Mouse (Mus musculus) myocyte (in vitro differentiated cells): ENCODE results near the gene Tbcc.

ENCODE experiments used
- CEBPB ChIP-seq: IDR thresholded peaks from 2 replicates; pipeline ENCODE4 v1.6.1; 2011; ENCODE audit warnings: mild to moderate bottlenecking, moderate library complexity; ENCODE audit not compliant: poor library complexity, insufficient read depth, severe bottlenecking
- E2F4 ChIP-seq: IDR thresholded peaks from one replicate; pipeline ENCODE4 v1.6.1; 2011; ENCODE audit warnings: mild to moderate bottlenecking, control low read depth, moderate library complexity; ENCODE audit not compliant: insufficient read depth
- MAX ChIP-seq: IDR thresholded peaks from one replicate; pipeline ENCODE4 v1.6.1; 2011; ENCODE audit warnings: low read depth, mild to moderate bottlenecking, control low read depth
- MYOD1 ChIP-seq, 3 experiments: IDR thresholded peaks; one replicate each; pipeline ENCODE4 v1.6.1; 2011; ENCODE audit warnings: control low read depth in 2 of 3, low read depth in 2 of 3, mild to moderate bottlenecking in 2 of 3, moderate library complexity in 1 of 3; ENCODE audit not compliant: insufficient read length in 2 of 3, control insufficient read depth in 1 of 3
- POLR2A ChIP-seq: IDR thresholded peaks from one replicate; pipeline ENCODE4 v1.6.1; 2011; ENCODE audit warnings: low read depth, mild to moderate bottlenecking, control low read depth, moderate library complexity; ENCODE audit not compliant: insufficient read length
- POLR2AphosphoS2 ChIP-seq: IDR thresholded peaks from one replicate; pipeline ENCODE4 v1.6.1; 2011; ENCODE audit warnings: low read depth, control low read depth; ENCODE audit not compliant: insufficient read length
- TCF12 ChIP-seq: IDR thresholded peaks from one replicate; pipeline ENCODE4 v1.6.1; 2011; ENCODE audit warnings: mild to moderate bottlenecking, control low read depth; ENCODE audit not compliant: poor library complexity, insufficient read depth, severe bottlenecking
- TCF3 ChIP-seq: IDR thresholded peaks from one replicate; pipeline ENCODE4 v1.6.1; 2011; ENCODE audit warnings: low read depth, control low read depth; ENCODE audit not compliant: insufficient read length
- USF1 ChIP-seq: IDR thresholded peaks from one replicate; pipeline ENCODE4 v1.6.1; 2011; ENCODE audit warnings: low read depth, mild to moderate bottlenecking, control low read depth, moderate library complexity

DNA sequence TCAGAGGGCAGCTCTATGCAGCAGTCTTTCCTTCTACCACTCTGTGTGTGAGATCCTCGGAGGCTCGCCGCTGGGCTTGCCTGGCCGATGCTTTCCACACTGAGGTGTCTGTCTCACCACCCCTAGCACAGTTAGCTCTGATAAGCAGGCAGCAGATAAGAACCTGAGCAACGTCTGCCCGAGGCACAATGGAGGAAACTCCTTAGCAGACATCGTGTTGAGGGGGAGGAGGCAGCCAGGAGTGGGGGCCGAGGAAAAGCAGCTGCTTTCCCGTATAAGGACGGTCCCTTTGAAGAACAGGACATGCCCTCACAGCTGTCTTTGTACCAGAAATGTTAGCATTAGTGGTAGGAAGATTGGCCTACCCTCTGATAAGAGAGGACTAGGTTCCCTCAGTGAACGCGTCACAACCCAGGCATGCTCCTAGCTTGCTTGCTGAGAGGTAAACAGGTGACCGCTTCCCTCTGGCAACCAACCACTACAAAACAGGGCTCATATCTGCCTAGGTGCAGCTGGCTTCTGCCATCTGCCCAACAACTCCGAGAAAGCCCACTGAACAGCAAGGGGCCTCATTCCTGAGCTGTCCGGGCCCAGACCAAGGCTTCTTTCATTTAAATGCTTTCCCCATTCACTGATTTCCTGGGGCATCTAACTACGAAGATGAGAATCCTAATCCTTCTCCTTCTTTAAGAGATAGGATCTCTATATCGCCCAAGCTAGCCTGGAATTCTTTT, 4.4 kb upstream of the Tbcc start:
- TF ChIP-seq POLR2A: no peak
- peak in 2 of 3 experiments; percentile 55 to 75 for TF ChIP-seq MYOD1 (IDR thresholded peaks at IDR 0.05; ENCODE audit: control insufficient read depth in 1 of 3, insufficient read length in 2 of 3, low read depth in 2 of 3)
- TF ChIP-seq MAX: no peak
- peak; percentile 13 for TF ChIP-seq TCF3
- no peak for TF ChIP-seq USF1
- no peak for TF ChIP-seq TCF12
- no peak for TF ChIP-seq E2F4
- TF ChIP-seq CEBPB: no peak
- no peak for TF ChIP-seq POLR2AphosphoS2
